Mouse (Mus musculus): Measurements from ENCODE around the gene Vamp5.

Gene Vamp5

DNA sequence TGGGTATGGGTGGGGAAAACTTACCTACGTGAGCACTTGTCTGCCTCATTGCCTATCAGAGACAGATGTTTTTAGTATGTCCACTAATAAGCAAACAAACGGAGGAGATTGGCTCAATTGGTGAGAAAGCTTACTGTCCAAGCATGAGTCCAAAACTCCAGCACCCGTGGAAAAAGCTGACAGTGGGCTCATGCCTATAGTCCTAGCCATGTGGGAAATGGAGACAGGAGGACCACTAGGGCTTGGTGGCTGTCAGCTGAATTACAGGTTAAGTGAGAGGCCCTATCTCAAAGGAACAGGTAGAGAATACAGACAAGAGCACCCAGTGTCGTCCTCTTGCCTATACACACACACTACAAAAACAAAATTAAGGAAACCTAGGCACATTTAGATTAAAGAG is 34.0 kb downstream of the Vamp5 start:
- DNase-seq (ENCODE audit: low spot score), result no peak

DNA sequence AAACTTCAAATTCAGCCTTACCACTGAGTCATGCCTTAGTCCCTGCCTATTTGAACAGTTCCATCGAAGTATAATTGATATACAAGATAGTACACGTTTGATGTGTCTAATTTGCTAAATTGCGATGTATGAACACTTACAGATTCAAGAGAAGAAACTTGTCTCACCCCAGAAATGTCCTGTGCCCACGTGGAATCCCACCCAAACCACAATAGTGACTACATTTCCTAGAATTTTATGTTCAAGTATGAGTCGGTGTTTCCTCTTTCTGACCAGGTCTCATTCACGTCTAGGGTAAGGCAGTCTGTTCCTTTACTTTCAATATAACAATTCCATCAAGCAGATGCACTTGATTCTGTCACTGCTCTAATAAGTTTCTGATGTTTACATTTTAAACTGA is 34.6 kb downstream of the Vamp5 start:
- no peak for DNase-seq (ENCODE audit: low spot score)

DNA sequence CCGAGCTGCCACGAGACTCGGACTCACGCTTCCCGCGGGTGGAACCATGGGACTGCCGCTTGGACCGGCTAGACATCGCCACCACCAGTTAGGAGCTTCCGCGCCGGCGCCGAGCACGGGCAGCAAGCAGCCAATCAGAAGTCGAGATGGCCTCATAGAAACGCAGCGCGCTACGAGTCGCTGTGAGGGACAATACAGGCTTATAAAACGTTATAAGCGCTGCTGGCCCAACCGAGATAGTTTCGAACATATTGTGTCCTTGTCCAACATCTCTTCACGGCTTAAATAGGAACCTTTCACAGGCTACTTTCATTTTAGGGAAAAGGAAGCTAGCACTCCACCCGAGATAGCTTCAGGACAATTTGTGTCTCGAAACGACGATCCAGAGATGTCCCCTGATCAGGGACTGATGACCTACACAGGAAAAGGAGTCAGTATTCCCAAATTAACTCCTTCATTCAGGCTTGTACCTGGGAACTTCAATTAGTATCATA is 35.1 kb downstream of the Vamp5 start, which contains the start of gene Usp39:
TSS of gene Usp39 (minus strand) at position 111 of the 494 bp plus-strand sequence.
- peak; percentile 98 for DNase-seq (ENCODE audit: low spot score)

DNA sequence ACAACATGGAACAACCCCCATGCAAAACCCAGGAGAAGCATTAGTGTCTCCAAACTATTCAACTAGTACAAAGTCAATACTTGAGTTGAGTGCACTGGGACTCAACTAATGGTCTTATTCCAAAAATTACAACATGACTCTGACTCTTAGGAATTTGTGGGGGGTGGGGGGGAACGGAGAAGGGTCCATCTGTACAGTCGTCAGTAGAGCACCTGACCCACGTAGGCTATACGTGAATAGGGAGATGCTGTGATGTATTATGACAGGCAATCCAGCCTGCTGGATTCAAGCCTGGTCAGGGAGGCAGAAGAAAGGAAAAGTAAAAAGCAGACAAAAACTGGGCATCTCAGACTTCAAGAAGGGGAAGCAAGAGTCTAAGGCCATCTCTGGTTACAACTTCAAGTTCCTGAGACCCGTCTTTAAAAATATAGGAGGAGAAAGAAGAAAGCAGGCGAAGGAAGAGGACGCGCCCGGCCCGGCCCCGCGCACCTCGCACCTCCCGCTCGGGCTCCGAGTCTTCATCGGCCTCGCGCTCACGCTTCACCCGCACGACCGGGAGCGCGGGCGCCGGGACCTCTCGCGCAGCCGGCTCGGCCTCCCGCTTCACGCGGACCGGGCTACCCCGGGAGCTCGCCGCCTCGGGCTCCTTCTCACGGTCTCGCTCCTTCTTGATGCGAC is 35.7 kb downstream of the Vamp5 start:
- no peak for DNase-seq (ENCODE audit: low spot score)

DNA sequence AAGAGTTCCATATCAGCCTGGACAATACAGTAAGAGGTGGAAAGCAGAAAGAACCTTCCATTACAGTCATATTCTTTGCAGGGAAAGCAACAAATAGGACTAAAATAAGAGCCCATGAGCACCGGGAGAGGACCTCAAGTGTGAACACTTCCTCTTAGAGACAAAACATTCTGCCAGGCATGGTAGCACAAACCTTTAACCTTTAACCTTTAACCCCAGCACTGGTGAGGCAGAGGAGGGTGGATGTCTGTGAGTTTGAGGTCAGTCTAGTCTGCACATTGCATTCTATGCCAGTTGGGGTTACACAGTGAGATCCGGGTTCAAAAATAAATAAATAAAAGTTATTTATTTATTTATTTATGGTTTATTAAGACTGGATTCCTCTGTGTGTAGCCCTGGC is 39.8 kb downstream of the Vamp5 start:
- DNase-seq (ENCODE audit: low spot score), result no peak

DNA sequence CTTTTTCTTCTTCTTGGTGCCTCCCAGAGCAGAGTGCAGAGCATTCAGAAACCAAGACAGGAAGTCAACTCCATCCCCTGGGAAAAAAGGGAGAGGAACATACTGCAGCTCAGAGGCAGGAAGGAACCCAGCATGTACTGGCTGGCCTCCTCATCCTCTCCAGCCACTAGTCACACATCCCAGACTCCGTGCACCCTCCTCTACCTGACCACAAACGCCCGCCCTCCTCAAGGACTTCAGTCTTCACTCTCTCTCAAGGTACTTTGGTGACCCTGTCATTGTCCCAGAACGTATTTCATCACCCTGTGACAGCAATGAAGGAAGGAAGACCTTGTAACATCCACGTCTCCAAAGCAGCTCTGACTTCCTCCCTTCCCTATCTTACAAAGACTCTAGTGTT is 47.2 kb downstream of the Vamp5 start:
- DNase-seq (ENCODE audit: low spot score), result no peak

GRCm38 (mm10) chr6:72330133-72330532 is 50.1 kb downstream of the Vamp5 start:
- no peak for DNase-seq (ENCODE audit: low spot score)

DNA sequence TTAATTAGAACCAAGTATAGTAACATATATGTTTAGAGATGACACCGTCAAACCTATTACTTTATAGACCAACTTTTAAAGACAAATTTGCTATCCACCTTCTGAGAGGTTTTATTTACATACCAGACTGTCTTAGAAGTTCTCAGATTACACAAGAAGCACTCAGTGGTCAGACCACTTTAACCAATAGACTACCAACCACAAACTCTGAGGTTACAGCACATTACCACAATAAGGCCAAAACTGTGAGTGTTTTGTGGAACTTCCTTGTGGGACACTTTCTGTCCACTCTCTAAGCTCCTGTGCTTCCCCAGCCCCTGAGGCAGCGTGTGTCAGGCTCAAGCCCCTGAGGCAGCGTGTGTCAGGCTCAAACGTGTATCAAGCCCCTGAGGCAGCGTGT is 51.2 kb downstream of the Vamp5 start:
- DNase-seq (ENCODE audit: low spot score), result no peak

GRCm38 (mm10) chr6:72326274-72326673 is 54.0 kb downstream of the Vamp5 start:
- DNase-seq (ENCODE audit: low spot score), result no peak

DNA sequence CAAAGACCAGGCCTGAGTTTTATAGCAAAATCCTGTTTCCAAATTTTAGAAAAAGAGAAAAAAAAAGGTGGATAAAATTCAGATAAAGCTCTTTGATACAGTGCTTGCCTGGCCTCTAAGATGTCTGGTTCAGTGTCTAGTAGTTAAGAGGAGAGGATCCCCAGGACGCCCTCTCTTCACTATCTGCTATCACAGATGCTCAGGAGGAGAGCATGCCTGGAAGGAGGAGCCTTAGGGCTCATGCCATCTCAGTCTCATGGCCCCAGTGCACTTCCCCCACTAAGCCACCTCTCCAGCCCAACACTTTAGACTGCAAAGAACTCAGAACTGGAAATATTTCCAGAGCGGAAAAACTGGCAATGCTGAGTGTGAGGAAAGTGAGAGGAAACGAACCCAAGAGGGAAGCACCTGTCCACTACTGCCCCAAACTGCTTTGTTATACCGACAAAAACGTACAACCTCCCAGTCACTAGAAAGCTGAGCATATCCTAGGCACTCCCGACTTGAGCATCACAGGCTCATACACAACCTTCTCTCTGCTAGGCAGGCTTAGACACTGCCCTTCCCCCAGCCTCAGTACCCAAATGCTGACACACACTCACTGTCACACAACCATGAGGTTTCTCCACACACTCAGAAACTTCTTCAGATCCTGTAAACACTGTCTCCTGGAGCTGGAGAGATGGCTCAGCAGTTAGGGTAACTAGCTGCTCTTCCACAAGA is 56.3 kb downstream of the Vamp5 start:
- DNase-seq (ENCODE audit: low spot score), result no peak

GRCm38 (mm10) chr6:72322936-72323335 is 57.3 kb downstream of the Vamp5 start:
- DNase-seq (ENCODE audit: low spot score), result no peak

- DNase-seq (ENCODE audit: low spot score), result no peak
These were observed 61.2 kb downstream of the Vamp5 start for GRCm38 (mm10) chr6:72319019-72319418.
